Mouse (Mus musculus) T-cell, adult 2 months (primary cell): ENCODE measurements at regions not wholly inside any gene's neighbourhood (a gene's known extent, or its start where the extent isn't known, plus 50 kb on each side); places are given as distances from the start of the nearest gene placed in this dataset.

ENCODE experiments used
- DNase-seq: peaks from one replicate; pipeline ENCODE4 v3.0.0; 2022; ENCODE audit warnings: low spot score

DNA sequence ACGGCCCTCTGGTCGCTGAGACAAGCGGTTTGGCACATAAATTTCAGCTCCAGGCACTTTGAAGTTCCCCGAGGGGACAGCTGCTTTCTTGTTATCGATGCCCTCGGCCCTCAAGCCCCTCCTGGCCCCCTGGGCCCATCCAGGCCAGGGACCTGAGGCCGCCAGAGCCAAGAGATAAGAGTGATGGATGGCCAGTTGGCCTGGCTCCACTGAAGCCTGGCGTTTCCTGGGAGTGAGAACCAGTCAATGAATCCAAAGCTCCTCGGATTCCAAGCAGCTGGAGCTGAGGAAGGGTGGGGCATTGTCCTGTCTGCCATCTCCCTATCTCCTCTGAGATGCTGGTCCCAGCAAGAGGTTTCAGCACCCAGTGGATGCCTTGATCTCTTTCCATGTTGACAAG, 71.6 kb upstream of the Hand1 start:
- DNase-seq: no peak

DNA sequence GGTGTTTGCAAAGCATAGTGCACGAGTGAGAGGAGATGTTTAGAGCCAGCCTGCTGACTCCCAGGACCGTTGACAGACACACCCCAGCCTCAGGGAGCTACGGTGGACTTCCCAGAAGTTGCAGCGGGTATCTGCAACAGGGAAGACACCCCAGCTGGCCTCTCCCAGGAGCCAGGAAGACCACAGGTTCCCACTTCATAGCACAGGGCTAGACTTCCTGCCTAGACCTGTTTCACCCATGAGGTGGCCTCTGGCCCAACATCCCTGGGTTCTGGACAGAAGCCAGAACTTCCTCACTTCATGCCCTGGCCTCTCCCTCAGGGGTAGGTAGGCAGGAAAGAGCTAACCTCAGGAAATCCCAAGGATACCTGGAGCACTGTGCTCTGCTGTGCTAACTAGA, 66.7 kb upstream of the Hand1 start:
- DNase-seq: no peak

DNA sequence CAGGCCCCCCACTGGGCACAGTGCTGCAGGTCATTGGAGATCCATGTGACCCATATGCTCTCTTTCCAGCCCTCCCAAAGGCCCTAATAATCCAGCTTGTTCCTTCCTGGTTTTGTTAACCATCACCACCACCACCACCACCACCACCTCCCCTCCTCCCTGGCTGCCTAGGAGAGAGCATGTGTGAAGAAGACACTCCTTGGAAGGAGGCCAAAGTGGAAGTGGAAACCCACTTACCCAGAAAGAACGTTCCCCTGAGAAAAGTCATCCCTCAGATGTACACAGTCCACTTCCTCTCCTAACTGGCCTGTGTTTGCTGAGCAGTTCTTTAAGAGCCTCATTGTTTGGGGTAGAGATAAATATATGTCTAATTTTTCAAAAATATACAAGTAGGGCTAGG, 62.9 kb upstream of the Hand1 start:
- no peak for DNase-seq

- no peak for DNase-seq
These were observed 50.4 kb upstream of the Hand1 start for GRCm38 (mm10) chr11:57882736-57883635.
